Mouse (Mus musculus): Measurements from ENCODE around the gene S100a1. TPM values are rescaled to one million over a fixed set of nuclear protein-coding genes. Genes with fewer than 3 reads are reported as not detected.

Gene S100a1
- total and polyA plus RNA-seq, 2 experiments = 123 to 335 TPM

DNA sequence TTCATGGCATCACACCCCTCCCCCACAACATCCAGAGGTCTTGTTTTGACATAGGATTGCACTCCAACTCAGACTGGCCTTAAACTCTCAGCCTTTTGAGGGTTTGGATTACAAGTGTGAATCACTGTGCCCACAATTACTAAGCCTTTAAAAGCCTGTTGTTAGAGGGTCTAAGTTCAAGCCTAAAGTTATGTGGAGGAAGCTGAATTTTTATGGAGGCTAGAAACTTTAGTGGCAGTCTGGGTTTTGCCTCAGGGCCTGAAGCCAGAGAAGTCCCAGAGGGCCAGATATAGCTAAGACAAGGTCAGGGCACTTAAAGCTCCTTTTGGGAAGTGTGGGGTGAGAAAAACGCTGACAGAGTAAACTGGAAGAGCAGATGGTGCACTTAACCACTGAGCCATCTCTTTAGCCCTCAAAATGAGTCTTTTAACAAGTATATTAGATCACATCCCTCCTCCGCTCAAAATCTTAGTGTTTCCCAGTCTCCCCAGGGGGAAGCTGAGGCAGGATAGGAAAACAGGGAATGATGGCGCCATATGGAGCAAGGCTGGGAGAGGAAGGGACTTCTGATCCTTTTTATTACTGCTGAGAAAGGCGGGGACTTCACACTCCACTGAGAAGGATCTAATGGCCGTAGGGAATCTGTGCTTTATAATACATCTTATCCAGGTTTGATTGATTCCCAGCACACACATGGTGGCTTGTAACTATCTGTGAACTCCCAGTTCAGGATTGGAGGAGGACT is 35.7 kb upstream of the S100a1 start:
- Histone ChIP-seq H3K9ac (ENCODE audit: low read depth, low read length) (no peak overlapping the region), H3K4me3 (ENCODE audit: insufficient read depth, low read depth, low read length) (no peak overlapping the region), H3K27ac (replicated peaks; ENCODE audit: insufficient read depth, low read depth, low read length) (no peak overlapping the region), H3K79me2 (ENCODE audit: control insufficient read depth, insufficient read depth, low read length) (no peaks in the 10 kb centered on the region), H3K4me1 (ENCODE audit: control insufficient read depth, insufficient read depth, low read length) (no peaks in the 10 kb centered on the region), H3K36me3 (ENCODE audit: control insufficient read depth, insufficient read depth, low read length) (no peaks in the 10 kb centered on the region), H3K27me3 (ENCODE audit: control insufficient read depth, insufficient read depth, low read length) (no peaks in the 10 kb centered on the region)
- no peak for DNase-seq (ENCODE audit: extremely low read depth, low read depth, low spot score)
- TF ChIP-seq CTCF (IDR thresholded peaks at IDR 0.05; ENCODE audit: low read depth, low read length) = no peak
- no peak for TF ChIP-seq POLR2A (IDR thresholded peaks at IDR 0.05; ENCODE audit: extremely low read depth, insufficient read depth, low read length)
- 79% methylated on average over 5 of the region's 5 CpGs for WGBS

DNA sequence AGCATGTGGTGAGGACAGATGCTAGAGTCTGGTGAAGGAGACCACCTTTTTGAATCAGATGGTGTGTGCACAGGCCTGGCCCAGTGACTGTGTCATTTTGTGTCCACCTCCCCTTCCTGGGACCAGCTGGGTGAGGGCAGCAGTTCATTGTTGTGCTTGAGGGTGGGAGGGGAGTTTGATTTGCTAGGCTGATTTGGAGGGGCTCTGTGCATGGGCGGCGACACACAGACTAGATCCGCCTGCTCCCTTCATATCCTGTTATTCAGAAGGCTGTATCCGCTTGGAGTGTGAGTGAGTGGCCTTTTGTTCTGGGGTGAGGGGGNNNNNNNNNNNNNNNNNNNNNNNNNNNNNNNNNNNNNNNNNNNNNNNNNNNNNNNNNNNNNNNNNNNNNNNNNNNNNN is 26.7 kb upstream of the S100a1 start:
- peak overlapping the region; percentile 55 for H3K9ac ChIP-seq (ENCODE audit: low read depth, low read length)
- WGBS = 80% methylated on average over 4 of the region's 4 CpGs
- no peaks in the 10 kb centered on the region for H3K27me3 ChIP-seq (ENCODE audit: control insufficient read depth, insufficient read depth, low read length)
- peaks cover 5% of the 10 kb centered on the region; the same call in 1 of the 2 replicates for H3K79me2 ChIP-seq (ENCODE audit: control insufficient read depth, insufficient read depth, low read length)
- H3K27ac ChIP-seq (replicated peaks; ENCODE audit: insufficient read depth, low read depth, low read length) = peak overlapping the region; percentile 64
- H3K4me1 ChIP-seq (ENCODE audit: control insufficient read depth, insufficient read depth, low read length) = peaks cover 7% of the 10 kb centered on the region
- TF ChIP-seq POLR2A (IDR thresholded peaks at IDR 0.05; ENCODE audit: extremely low read depth, insufficient read depth, low read length) = no peak
- TF ChIP-seq CTCF (IDR thresholded peaks at IDR 0.05; ENCODE audit: low read depth, low read length) = no peak
- peak overlapping the region; percentile 53 for H3K4me3 ChIP-seq (ENCODE audit: insufficient read depth, low read depth, low read length)
- H3K36me3 ChIP-seq (ENCODE audit: control insufficient read depth, insufficient read depth, low read length) = peaks cover 1% of the 10 kb centered on the region
- no peak for DNase-seq (ENCODE audit: extremely low read depth, low read depth, low spot score)

DNA sequence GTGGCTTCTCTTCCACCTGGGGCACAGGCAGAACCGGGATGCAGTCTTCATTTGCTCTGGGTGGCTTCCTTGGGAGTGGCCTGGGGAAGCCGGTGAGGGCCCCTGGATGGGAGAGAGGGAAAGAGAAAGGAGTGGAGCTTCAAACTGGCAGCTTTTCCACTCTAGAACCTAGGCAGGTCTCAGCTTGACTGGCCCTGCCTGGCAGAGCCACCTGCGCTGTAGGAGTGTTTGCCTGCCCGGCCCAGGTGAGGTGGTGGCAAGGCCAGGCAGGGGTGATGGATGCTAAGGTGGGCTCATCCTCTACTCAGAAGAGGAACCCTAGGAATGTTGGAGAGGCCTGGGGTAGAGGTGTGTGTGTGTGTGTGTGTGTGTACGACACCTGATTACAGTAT is 23.7 kb upstream of the S100a1 start:
- Histone ChIP-seq H3K27me3 (ENCODE audit: control insufficient read depth, insufficient read depth, low read length) (no peaks in the 10 kb centered on the region), H3K4me3 (ENCODE audit: insufficient read depth, low read depth, low read length) (peak overlapping the region; percentile 63), H3K27ac (replicated peaks; ENCODE audit: insufficient read depth, low read depth, low read length) (peak overlapping the region; percentile 73), H3K9ac (ENCODE audit: low read depth, low read length) (peak overlapping the region; percentile 61), H3K4me1 (ENCODE audit: control insufficient read depth, insufficient read depth, low read length) (peaks cover 7% of the 10 kb centered on the region), H3K79me2 (ENCODE audit: control insufficient read depth, insufficient read depth, low read length) (peaks cover 5% of the 10 kb centered on the region; the same call in 1 of the 2 replicates), H3K36me3 (ENCODE audit: control insufficient read depth, insufficient read depth, low read length) (peaks cover 1% of the 10 kb centered on the region)
- WGBS = 56% methylated on average over 5 of the region's 5 CpGs
- no peak for DNase-seq (ENCODE audit: extremely low read depth, low read depth, low spot score)
- TF ChIP-seq CTCF (IDR thresholded peaks at IDR 0.05; ENCODE audit: low read depth, low read length) = no peak
- TF ChIP-seq POLR2A (IDR thresholded peaks at IDR 0.05; ENCODE audit: extremely low read depth, insufficient read depth, low read length) = no peak

DNA sequence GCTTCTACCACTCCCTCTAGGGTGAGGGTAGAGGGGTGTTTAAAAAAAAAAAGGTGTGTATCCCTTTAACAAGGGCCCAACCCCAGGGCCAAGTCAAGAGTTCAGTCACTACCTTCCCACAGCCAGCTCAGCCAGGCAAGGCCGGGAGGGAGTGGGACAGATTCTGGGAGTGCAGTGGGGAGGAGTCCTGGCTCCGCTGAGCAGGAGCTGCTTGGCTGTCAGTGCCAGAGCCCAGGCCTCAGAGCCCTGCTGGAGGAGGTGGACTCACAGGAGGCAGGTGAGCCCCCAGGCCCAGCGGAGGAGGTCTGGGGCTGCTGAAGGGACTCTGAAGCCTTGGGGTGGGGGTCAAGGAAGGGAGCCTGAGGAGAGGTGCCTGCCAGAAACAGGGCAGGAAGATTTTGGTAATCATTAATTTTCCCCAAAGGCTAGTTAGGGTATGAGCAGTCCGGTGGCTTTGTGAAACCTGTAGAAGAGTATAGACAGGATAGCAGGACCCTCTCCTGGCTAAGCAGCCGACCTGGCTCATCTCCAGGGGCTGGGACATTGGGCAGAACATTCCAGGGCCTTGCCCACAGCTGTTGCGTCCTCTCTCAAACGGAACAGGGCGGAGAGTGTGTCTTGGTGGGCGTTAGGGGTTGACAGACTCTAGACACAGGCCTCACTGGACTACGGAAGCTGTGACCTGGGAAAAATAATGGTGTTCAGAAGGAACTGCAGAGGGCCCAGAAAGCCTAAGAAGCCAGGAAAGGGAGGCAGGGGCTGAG is 23.1 kb upstream of the S100a1 start, which contains the start of gene S100a16:
Gene S100a16 (plus strand): TSS at position 114 of the 764 bp plus-strand sequence.
- H3K27ac ChIP-seq (replicated peaks; ENCODE audit: insufficient read depth, low read depth, low read length) = peak within 1 kb of the TSS; percentile 73
- TF ChIP-seq POLR2A (IDR thresholded peaks at IDR 0.05; ENCODE audit: extremely low read depth, insufficient read depth, low read length) (peak; percentile 54; the same call in 1 of the 2 replicates), CTCF (IDR thresholded peaks at IDR 0.05; ENCODE audit: low read depth, low read length) (no peak)
- no peaks in the 10 kb centered on the region for H3K27me3 ChIP-seq (ENCODE audit: control insufficient read depth, insufficient read depth, low read length)
- peaks cover under 1% of the 10 kb centered on the region for H3K36me3 ChIP-seq (ENCODE audit: control insufficient read depth, insufficient read depth, low read length)
- 25% methylated on average over 10 of the region's 10 CpGs for WGBS
- peaks cover 7% of the 10 kb centered on the region for H3K4me1 ChIP-seq (ENCODE audit: control insufficient read depth, insufficient read depth, low read length)
- peak within 1 kb of the TSS; percentile 63 for H3K4me3 ChIP-seq (ENCODE audit: insufficient read depth, low read depth, low read length)
- DNase-seq (ENCODE audit: extremely low read depth, low read depth, low spot score) = peak; percentile 89
- H3K79me2 ChIP-seq (ENCODE audit: control insufficient read depth, insufficient read depth, low read length) = peaks cover 5% of the 10 kb centered on the region; the same call in 1 of the 2 replicates
- peak within 1 kb of the TSS; percentile 61 for H3K9ac ChIP-seq (ENCODE audit: low read depth, low read length)

GRCm38 (mm10) chr3:90535446-90535845 is 21.3 kb upstream of the S100a1 start:
- Histone ChIP-seq H3K27ac (replicated peaks; ENCODE audit: insufficient read depth, low read depth, low read length) (no peak overlapping the region), H3K9ac (ENCODE audit: low read depth, low read length) (no peak overlapping the region), H3K27me3 (ENCODE audit: control insufficient read depth, insufficient read depth, low read length) (no peaks in the 10 kb centered on the region), H3K36me3 (ENCODE audit: control insufficient read depth, insufficient read depth, low read length) (no peaks in the 10 kb centered on the region), H3K79me2 (ENCODE audit: control insufficient read depth, insufficient read depth, low read length) (peaks cover 5% of the 10 kb centered on the region; the same call in 1 of the 2 replicates), H3K4me1 (ENCODE audit: control insufficient read depth, insufficient read depth, low read length) (peaks cover 5% of the 10 kb centered on the region), H3K4me3 (ENCODE audit: insufficient read depth, low read depth, low read length) (no peak overlapping the region)
- no peak for TF ChIP-seq POLR2A (IDR thresholded peaks at IDR 0.05; ENCODE audit: extremely low read depth, insufficient read depth, low read length)
- TF ChIP-seq CTCF (IDR thresholded peaks at IDR 0.05; ENCODE audit: low read depth, low read length) = no peak
- 65% methylated on average over 1 of the region's 1 CpGs for WGBS
- no peak for DNase-seq (ENCODE audit: extremely low read depth, low read depth, low spot score)

All from liver, adult 2 months (tissue).